Mouse (Mus musculus) cerebellum, adult 2 months (tissue): ENCODE results near the gene Nr1h3.

Source experiments
- CTCF ChIP-seq: fragments of 200-500 bp; IDR thresholded peaks from 2 replicates; pipeline ENCODE4 v1.5.1; 2011; ENCODE audit warnings: low read depth, mild to moderate bottlenecking, control low read depth, low read length, moderate library complexity, borderline replicate concordance; ENCODE audit not compliant: insufficient read depth
- POLR2A ChIP-seq: fragments of 200-500 bp; IDR thresholded peaks from 2 replicates; pipeline ENCODE4 v1.6.1; 2011; ENCODE audit warnings: low read length, control low read depth, borderline replicate concordance; ENCODE audit not compliant: insufficient read depth

DNA sequence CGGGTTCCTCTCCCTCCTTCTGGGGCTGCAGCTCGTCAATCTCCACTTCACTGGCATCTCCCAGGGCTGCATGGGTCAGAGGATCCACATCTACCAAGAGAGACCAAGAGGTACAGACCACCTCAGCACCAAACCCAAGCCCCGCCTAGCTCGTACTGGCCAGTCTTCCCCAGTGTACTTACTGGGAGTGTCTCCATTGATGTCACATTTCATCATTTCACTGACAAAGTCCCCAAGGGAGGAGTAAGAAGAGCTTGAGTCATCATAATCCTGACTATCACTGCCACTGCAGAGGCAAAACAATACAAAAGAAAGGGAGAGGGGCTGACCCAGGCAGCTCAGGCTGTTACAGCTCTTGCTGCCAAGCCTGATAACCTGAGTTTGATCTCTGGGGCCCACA is 35.0 kb downstream of the Nr1h3 start:
- no peak for TF ChIP-seq POLR2A
- TF ChIP-seq CTCF: no peak
